Mouse (Mus musculus) ovary, postnatal 36 days (tissue): ENCODE measurements around the gene Tgm6.
A peak's percentile ranks its signal among the peaks of the same experiment; 100 is the strongest.

Experiments
- DNase-seq: peaks from one replicate; pipeline ENCODE4 v3.0.0; 2022; ENCODE audit warnings: low spot score, mixed read lengths

Gene Tgm6

GRCm38 (mm10) chr2:130112116-130112515, at the start of gene Tgm6:
Tgm6 (plus strand) TSS chr2:130112416.
- DNase-seq: no peak

GRCm38 (mm10) chr2:130068228-130068627, 44.0 kb upstream of the Tgm6 start:
- DNase-seq: no peak

GRCm38 (mm10) chr2:130070396-130070795, 41.8 kb upstream of the Tgm6 start:
- DNase-seq: no peak

GRCm38 (mm10) chr2:130112804-130113203, 588 bp downstream of the Tgm6 start:
- no peak for DNase-seq

- DNase-seq: no peak
Measured at GRCm38 (mm10) chr2:130113379-130113778, 1.2 kb downstream of the Tgm6 start.

- DNase-seq: no peak
Measured at GRCm38 (mm10) chr2:130118649-130119048, 6.4 kb downstream of the Tgm6 start.

- DNase-seq: no peak
Measured at GRCm38 (mm10) chr2:130125279-130126059, 13.3 kb downstream of the Tgm6 start.

- no peak for DNase-seq
Measured at GRCm38 (mm10) chr2:130126073-130126472, 13.9 kb downstream of the Tgm6 start.

GRCm38 (mm10) chr2:130129687-130130086, 17.5 kb downstream of the Tgm6 start:
- no peak for DNase-seq

- DNase-seq: no peak
Measured at GRCm38 (mm10) chr2:130143011-130143410, 30.8 kb downstream of the Tgm6 start.

- no peak for DNase-seq
Measured at GRCm38 (mm10) chr2:130144703-130145324, 32.6 kb downstream of the Tgm6 start.

GRCm38 (mm10) chr2:130146089-130146668, 34.0 kb downstream of the Tgm6 start:
- no peak for DNase-seq

- peak; percentile 21 for DNase-seq
Measured at GRCm38 (mm10) chr2:130155171-130155570, 43.0 kb downstream of the Tgm6 start.

GRCm38 (mm10) chr2:130155851-130156250, 43.6 kb downstream of the Tgm6 start:
- no peak for DNase-seq

- DNase-seq: no peak
Measured at GRCm38 (mm10) chr2:130157231-130158087, 45.2 kb downstream of the Tgm6 start.

- no peak for DNase-seq
Measured at GRCm38 (mm10) chr2:130158088-130158437, 45.8 kb downstream of the Tgm6 start.

GRCm38 (mm10) chr2:130162701-130163100, 50.5 kb downstream of the Tgm6 start:
- no peak for DNase-seq

- DNase-seq: no peak
Measured at GRCm38 (mm10) chr2:130166311-130167214, 54.3 kb downstream of the Tgm6 start.

- DNase-seq: peak; percentile 50
Measured at GRCm38 (mm10) chr2:130167861-130168260, 55.6 kb downstream of the Tgm6 start.

GRCm38 (mm10) chr2:130171674-130172073, 59.5 kb downstream of the Tgm6 start:
- DNase-seq: no peak

- DNase-seq: no peak
Measured at GRCm38 (mm10) chr2:130176820-130177219, 64.6 kb downstream of the Tgm6 start.
